Mouse (Mus musculus): ENCODE data around the gene Frmd8. TPM values are rescaled to one million over a fixed set of nuclear protein-coding genes. Genes with fewer than 3 reads are reported as not detected.

Frmd8 gene
- polyA plus RNA-seq, 1 experiment from 2014 or later = 20.7 TPM

GRCm38 (mm10) chr19:5827044-5827443 is 48.0 kb downstream of the Frmd8 start:
- H3K9ac ChIP-seq (ENCODE audit: low read length) = no peak overlapping the region
- no peak for DNase-seq (ENCODE audit: low spot score)
- 80% methylated on average over 6 of the region's 6 CpGs for WGBS
- no peaks in the 10 kb centered on the region for H3K36me3 ChIP-seq (ENCODE audit: control insufficient read depth, insufficient read depth, low read length)
- H3K27me3 ChIP-seq (ENCODE audit: control insufficient read depth, insufficient read depth, low read length) = no peaks in the 10 kb centered on the region
- no peak overlapping the region for H3K4me3 ChIP-seq (ENCODE audit: low read depth, low read length)
- no peak overlapping the region for H3K27ac ChIP-seq (ENCODE audit: low read depth, low read length)
- no peaks in the 10 kb centered on the region for H3K9me3 ChIP-seq (ENCODE audit: control insufficient read depth, low read length)
- no peak for ATAC-seq (ENCODE audit: insufficient read depth, low FRiP score, low TSS enrichment)
- no peak overlapping the region for H3K4me2 ChIP-seq (ENCODE audit: low read depth)
- peaks cover 3% of the 10 kb centered on the region; the same call in 1 of the 2 replicates for H3K4me1 ChIP-seq (ENCODE audit: control insufficient read depth, insufficient read depth, low read length)

- no peak for ATAC-seq (ENCODE audit: insufficient read depth, low FRiP score, low TSS enrichment)
These were observed 48.4 kb downstream of the Frmd8 start for GRCm38 (mm10) chr19:5826731-5827002.

GRCm38 (mm10) chr19:5825901-5826730 is 49.0 kb downstream of the Frmd8 start:
- Histone ChIP-seq H3K27me3 (ENCODE audit: control insufficient read depth, insufficient read depth, low read length) (no peaks in the 10 kb centered on the region), H3K4me1 (ENCODE audit: control insufficient read depth, insufficient read depth, low read length) (peaks cover 3% of the 10 kb centered on the region; the same call in 1 of the 2 replicates), H3K9ac (ENCODE audit: low read length) (no peak overlapping the region), H3K27ac (ENCODE audit: low read depth, low read length) (no peak overlapping the region), H3K9me3 (ENCODE audit: control insufficient read depth, low read length) (no peaks in the 10 kb centered on the region), H3K36me3 (ENCODE audit: control insufficient read depth, insufficient read depth, low read length) (no peaks in the 10 kb centered on the region), H3K4me3 (ENCODE audit: low read depth, low read length) (no peak overlapping the region), H3K4me2 (ENCODE audit: low read depth) (no peak overlapping the region)
- 89% methylated on average over 5 of the region's 5 CpGs for WGBS
- no peak for DNase-seq (ENCODE audit: low spot score)
- ATAC-seq (ENCODE audit: insufficient read depth, low FRiP score, low TSS enrichment) = no peak

More at GRCm38 (mm10) chr19:5826731-5827002, 48.4 kb downstream of the Frmd8 start:
- Histone ChIP-seq H3K4me1 (ENCODE audit: control insufficient read depth, insufficient read depth, low read length) (peaks cover 3% of the 10 kb centered on the region; the same call in 1 of the 2 replicates), H3K27ac (ENCODE audit: low read depth, low read length) (no peak overlapping the region), H3K9ac (ENCODE audit: low read length) (no peak overlapping the region), H3K9me3 (ENCODE audit: control insufficient read depth, low read length) (no peaks in the 10 kb centered on the region), H3K27me3 (ENCODE audit: control insufficient read depth, insufficient read depth, low read length) (no peaks in the 10 kb centered on the region), H3K4me3 (ENCODE audit: low read depth, low read length) (no peak overlapping the region), H3K4me2 (ENCODE audit: low read depth) (no peak overlapping the region), H3K36me3 (ENCODE audit: control insufficient read depth, insufficient read depth, low read length) (no peaks in the 10 kb centered on the region)
- 83% methylated on average over 4 of the region's 4 CpGs for WGBS
- DNase-seq (ENCODE audit: low spot score) = no peak

DNA sequence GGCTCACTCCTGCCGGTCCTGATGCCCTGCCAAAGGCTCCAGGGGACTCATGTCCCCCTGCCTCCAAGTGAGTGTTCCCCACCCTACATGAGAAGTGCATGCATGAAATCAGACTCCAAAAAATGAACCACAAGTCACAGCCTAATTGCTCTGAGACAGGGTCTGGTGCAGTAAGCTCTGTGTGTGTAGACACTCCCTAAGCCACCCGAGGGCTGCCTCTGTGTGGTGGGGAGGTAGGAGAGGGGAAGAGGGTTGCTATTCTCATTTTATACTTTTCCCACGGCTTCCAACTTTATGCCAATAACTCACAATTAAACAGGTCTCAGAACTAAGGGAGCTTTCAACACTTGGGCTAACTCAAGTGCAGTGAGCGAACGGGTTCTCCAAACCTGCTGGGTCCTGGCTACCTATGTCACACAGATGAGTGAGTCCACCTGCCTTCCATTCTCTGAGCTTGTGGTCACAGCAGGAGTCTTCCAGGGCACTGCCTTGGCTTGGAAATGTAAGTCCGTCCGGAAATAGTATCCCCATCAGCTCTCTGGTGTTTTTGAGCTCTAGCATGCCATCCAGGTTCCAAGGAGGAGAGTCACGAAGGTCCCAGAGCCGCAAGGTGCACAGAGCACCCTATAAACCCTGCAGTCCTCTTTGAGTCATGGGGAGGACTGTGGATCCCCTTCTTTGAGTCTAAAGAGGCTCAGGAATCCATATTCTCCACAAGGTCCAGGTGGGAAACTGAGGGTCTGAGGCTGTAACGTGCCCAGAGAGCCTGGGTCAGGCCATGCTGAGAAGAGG is 50.1 kb downstream of the Frmd8 start:
- no peak for DNase-seq (ENCODE audit: low spot score)
- Histone ChIP-seq H3K36me3 (ENCODE audit: control insufficient read depth, insufficient read depth, low read length) (no peaks in the 10 kb centered on the region), H3K27ac (ENCODE audit: low read depth, low read length) (no peak overlapping the region), H3K4me1 (ENCODE audit: control insufficient read depth, insufficient read depth, low read length) (peaks cover 3% of the 10 kb centered on the region; the same call in 1 of the 2 replicates), H3K4me2 (ENCODE audit: low read depth) (no peak overlapping the region), H3K4me3 (ENCODE audit: low read depth, low read length) (no peak overlapping the region), H3K9ac (ENCODE audit: low read length) (no peak overlapping the region), H3K27me3 (ENCODE audit: control insufficient read depth, insufficient read depth, low read length) (no peaks in the 10 kb centered on the region), H3K9me3 (ENCODE audit: control insufficient read depth, low read length) (no peaks in the 10 kb centered on the region)
- 81% methylated on average over 10 of the region's 10 CpGs for WGBS
- ATAC-seq (ENCODE audit: insufficient read depth, low FRiP score, low TSS enrichment) = no peak

DNA sequence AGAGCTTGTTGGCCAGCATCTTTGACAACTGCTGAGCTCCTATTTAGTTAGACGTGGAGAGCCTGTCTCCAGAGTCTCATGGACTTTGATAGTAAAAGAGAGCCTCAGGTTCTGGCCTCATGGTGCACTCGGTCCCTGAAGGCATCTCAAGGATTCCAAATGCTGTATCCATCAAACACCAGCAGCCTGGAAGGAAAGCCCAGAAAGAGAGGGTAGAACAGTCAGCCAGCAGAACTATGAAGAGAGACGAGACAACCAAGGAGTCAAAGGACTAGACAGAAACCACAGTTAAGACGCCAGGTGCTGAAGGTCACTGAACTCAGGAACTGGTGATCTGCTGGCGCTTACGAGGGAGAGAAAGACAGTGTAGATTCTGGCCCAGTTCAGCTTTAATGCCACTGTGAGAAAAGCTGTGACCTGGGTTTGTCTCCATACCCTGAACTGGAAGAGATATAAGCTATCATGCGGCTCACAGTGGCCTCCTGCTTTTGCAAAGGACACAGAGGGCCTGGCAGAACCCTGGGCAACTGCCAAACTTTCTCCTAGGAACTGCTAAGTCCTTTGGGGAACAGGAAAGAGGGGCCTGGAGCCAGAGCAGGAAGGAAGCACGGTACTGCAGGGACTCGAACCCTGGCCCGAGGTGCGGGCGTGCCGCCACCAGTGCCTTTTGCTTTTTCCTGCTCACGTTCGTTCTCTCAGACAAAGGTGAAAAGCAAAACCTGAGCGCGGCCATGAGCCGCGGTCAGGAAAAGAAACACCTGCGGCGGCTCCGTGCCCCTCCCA is 50.8 kb downstream of the Frmd8 start:
- Histone ChIP-seq H3K27ac (ENCODE audit: low read depth, low read length) (no peak overlapping the region), H3K27me3 (ENCODE audit: control insufficient read depth, insufficient read depth, low read length) (no peaks in the 10 kb centered on the region), H3K36me3 (ENCODE audit: control insufficient read depth, insufficient read depth, low read length) (no peaks in the 10 kb centered on the region), H3K9me3 (ENCODE audit: control insufficient read depth, low read length) (no peaks in the 10 kb centered on the region), H3K4me3 (ENCODE audit: low read depth, low read length) (no peak overlapping the region), H3K4me2 (ENCODE audit: low read depth) (no peak overlapping the region), H3K9ac (ENCODE audit: low read length) (no peak overlapping the region), H3K4me1 (ENCODE audit: control insufficient read depth, insufficient read depth, low read length) (peaks cover 3% of the 10 kb centered on the region; the same call in 1 of the 2 replicates)
- DNase-seq (ENCODE audit: low spot score) (no peak), ATAC-seq (ENCODE audit: insufficient read depth, low FRiP score, low TSS enrichment) (no peak)
- WGBS = 83% methylated on average over 22 of the region's 22 CpGs

DNA sequence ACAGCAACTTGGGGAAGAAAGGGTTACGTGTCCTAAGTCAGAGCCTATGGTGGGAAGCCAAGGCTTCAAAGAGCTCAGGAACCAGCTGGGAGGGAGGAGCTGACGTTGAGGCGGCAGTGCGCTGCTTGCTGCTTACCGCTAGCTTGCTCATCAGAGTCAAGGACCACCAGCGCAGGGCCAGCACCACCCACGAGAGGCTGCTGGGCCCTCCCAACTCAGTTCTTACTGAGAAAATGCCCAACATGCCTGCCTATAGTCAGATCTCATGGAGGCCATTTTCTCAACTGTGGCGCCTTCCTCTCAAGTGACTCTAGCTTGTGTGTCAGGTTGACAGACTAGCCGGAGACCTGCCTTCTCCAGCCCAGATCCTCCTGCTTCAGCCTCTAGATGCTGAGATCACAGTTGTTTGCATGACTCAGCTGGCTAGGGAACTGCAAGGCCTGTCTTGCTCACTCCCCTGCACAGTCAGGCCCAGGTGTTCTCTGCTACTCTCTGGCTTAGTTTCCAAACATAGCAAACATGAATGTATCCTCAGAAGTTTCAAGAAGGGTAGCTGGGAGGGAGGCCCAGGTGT is 51.7 kb downstream of the Frmd8 start:
- H3K27ac ChIP-seq (ENCODE audit: low read depth, low read length) = no peak overlapping the region
- peaks cover 3% of the 10 kb centered on the region; the same call in 1 of the 2 replicates for H3K4me1 ChIP-seq (ENCODE audit: control insufficient read depth, insufficient read depth, low read length)
- H3K27me3 ChIP-seq (ENCODE audit: control insufficient read depth, insufficient read depth, low read length) = no peaks in the 10 kb centered on the region
- H3K36me3 ChIP-seq (ENCODE audit: control insufficient read depth, insufficient read depth, low read length) = no peaks in the 10 kb centered on the region
- ATAC-seq (ENCODE audit: insufficient read depth, low FRiP score, low TSS enrichment) = no peak
- H3K4me2 ChIP-seq (ENCODE audit: low read depth) = no peak overlapping the region
- 22% methylated on average over 9 of the region's 9 CpGs for WGBS
- no peaks in the 10 kb centered on the region for H3K9me3 ChIP-seq (ENCODE audit: control insufficient read depth, low read length)
- peak; percentile 51 for DNase-seq (ENCODE audit: low spot score)
- no peak overlapping the region for H3K4me3 ChIP-seq (ENCODE audit: low read depth, low read length)
- no peak overlapping the region for H3K9ac ChIP-seq (ENCODE audit: low read length)

- H3K27me3 ChIP-seq (ENCODE audit: control insufficient read depth, insufficient read depth, low read length) = no peaks in the 10 kb centered on the region
- ATAC-seq (ENCODE audit: insufficient read depth, low FRiP score, low TSS enrichment) = no peak
- peaks cover 3% of the 10 kb centered on the region; the same call in 1 of the 2 replicates for H3K4me1 ChIP-seq (ENCODE audit: control insufficient read depth, insufficient read depth, low read length)
- no peak overlapping the region for H3K27ac ChIP-seq (ENCODE audit: low read depth, low read length)
- 75% methylated on average over 7 of the region's 7 CpGs for WGBS
- no peaks in the 10 kb centered on the region for H3K36me3 ChIP-seq (ENCODE audit: control insufficient read depth, insufficient read depth, low read length)
- H3K9me3 ChIP-seq (ENCODE audit: control insufficient read depth, low read length) = no peaks in the 10 kb centered on the region
- no peak overlapping the region for H3K4me3 ChIP-seq (ENCODE audit: low read depth, low read length)
- H3K4me2 ChIP-seq (ENCODE audit: low read depth) = no peak overlapping the region
- H3K9ac ChIP-seq (ENCODE audit: low read length) = no peak overlapping the region
- DNase-seq (ENCODE audit: low spot score) = no peak
These were observed 52.3 kb downstream of the Frmd8 start for GRCm38 (mm10) chr19:5822834-5823205.

- WGBS = 47% methylated on average over 12 of the region's 12 CpGs
- H3K9ac ChIP-seq (ENCODE audit: low read length) = no peak overlapping the region
These were observed 52.8 kb downstream of the Frmd8 start for GRCm38 (mm10) chr19:5822174-5822833.

More at GRCm38 (mm10) chr19:5822174-5822833, 52.8 kb downstream of the Frmd8 start:
- Histone ChIP-seq H3K27ac (ENCODE audit: low read depth, low read length) (no peak overlapping the region), H3K27me3 (ENCODE audit: control insufficient read depth, insufficient read depth, low read length) (no peaks in the 10 kb centered on the region), H3K4me2 (ENCODE audit: low read depth) (no peak overlapping the region), H3K4me3 (ENCODE audit: low read depth, low read length) (no peak overlapping the region), H3K9me3 (ENCODE audit: control insufficient read depth, low read length) (no peaks in the 10 kb centered on the region), H3K4me1 (ENCODE audit: control insufficient read depth, insufficient read depth, low read length) (peaks cover 5% of the 10 kb centered on the region; the same call in 1 of the 2 replicates), H3K36me3 (ENCODE audit: control insufficient read depth, insufficient read depth, low read length) (no peaks in the 10 kb centered on the region)
- no peak for ATAC-seq (ENCODE audit: insufficient read depth, low FRiP score, low TSS enrichment)
- no peak for DNase-seq (ENCODE audit: low spot score)

All from neural tube, embryonic 11.5 days (tissue).